Mouse (Mus musculus) embryonic stem cell, embryonic (primary cell): Measurements from ENCODE around the gene Ptprg.

Experiments
- CTCF ChIA-PET, 4 experiments: fragments of 300-600 bp in 2 of 4; fragments of 350-600 bp in 2 of 4; sonication (Branson Sonifier 250); formaldehyde crosslinking; loops; one replicate each; lab custom pipeline; 2022; ENCODE audit warnings: inconsistent platforms in 2 of 4; lab: Charles Lee
- POLR2A ChIA-PET, 4 experiments: fragments of 300-600 bp in 2 of 4; fragments of 350-600 bp in 2 of 4; sonication (Branson Sonifier 250); formaldehyde crosslinking; loops; one replicate each; lab custom pipeline; 2022; ENCODE audit warnings: antibody characterized with exemption in 4 of 4, inconsistent platforms in 1 of 4; lab: Charles Lee

Ptprg gene

DNA sequence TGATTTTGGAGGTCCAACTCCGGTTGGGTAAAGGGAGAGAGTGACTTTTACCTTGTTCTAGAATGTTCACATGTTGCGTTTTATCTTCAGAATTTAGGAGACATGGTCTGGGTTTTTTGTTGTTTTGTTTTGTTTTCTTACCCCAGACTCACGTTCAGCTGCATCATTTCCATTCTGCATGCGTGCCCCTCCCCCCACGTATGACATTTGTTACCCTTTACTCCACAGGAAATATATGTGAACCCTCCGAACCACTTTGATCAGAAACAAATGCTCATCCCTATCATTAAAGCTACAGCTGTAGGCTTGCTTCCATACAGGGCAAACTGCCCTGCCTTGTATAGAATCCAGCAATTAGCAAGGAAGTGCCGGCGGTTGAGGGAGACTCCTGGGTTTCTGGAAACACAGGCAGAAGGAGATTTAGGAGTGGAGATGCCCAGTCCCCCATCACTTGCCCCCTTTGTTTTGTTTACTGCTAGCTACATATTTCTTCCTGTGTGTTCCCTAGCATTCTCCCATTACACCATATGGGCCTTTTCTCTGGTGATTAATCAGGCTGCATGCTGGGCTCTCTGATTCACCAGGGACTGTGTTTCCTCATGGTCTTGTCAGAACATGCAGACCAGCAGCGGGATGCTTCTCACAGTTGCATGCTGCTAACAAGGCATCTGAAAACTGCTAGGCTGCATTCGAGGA is 130.2 kb downstream of the Ptprg start:
- ChIA-PET CTCF (interaction anchor here in 1 of 4 experiments (0.6 kb wide), 1 partner anchor 10 kb away, joined by 3 read pairs; no protein-coding TSS in a partner anchor), POLR2A (interaction anchor here in 2 of 4 experiments (0.6 to 5.6 kb wide), 7 partner anchors 11 to 119 kb away, joined by 3 to 21 read pairs (median 4); no protein-coding TSS in a partner anchor)

DNA sequence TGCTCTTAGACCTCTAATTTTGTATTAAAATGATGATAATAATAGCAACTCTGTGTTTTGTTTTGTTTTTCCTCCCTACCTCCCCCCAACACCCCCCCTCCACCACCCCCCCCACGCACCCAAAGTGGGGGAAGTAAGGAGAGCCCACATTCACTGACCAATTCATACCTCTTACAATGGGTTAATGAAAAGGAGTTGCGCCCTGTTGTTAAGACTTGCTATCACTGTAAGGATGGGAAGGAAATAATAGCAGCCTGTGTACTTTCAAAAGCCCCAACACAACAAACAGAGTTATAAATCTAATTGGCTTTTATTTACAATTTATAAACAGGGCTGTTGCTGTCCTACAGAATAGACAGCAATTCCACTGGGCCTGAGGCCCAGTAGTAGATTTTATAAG is 130.8 kb downstream of the Ptprg start:
- ChIA-PET CTCF (no interaction called here), POLR2A (interaction anchor here in 2 of 4 experiments (0.6 to 5.6 kb wide), 5 partner anchors 11 to 119 kb away, joined by 3 to 21 read pairs (median 4); no protein-coding TSS in a partner anchor)

- ChIA-PET POLR2A (interaction anchor here in 1 of 4 experiments (1.2 to 1.6 kb wide), 4 partner anchors 9 to 14 kb away, joined by 3 to 6 read pairs (median 4); no protein-coding TSS in a partner anchor), CTCF (no interaction called here)
Observed at GRCm38 (mm10) chr14:11687541-11687940, 134.2 kb downstream of the Ptprg start.

DNA sequence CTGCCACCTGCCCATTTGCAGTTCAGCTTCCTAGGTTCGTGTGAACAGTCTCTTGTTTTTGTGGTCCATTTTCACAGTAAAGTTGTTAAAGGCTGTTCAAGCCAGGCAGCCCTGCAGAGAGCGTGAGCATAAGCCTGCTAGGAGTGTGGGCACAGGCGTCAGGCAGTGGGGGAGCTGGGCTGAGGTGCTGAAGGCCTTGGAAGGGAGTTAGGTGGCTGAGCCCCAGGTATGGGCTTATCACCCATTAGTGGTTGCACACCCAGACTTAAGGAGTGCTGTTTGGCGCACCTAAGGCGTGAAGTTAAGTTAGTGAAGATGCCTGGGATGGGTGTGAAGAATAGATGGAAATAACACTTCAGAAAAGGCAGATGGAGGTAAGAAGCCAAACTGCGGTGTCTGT is 134.8 kb downstream of the Ptprg start:
- ChIA-PET POLR2A (interaction anchor here in 2 of 4 experiments (0.7 to 1.2 kb wide), 3 partner anchors 9 to 84 kb away, joined by 3 to 4 read pairs (median 3); no protein-coding TSS in a partner anchor), CTCF (no interaction called here)

- ChIA-PET POLR2A (interaction anchor here in 1 of 4 experiments (0.5 to 1.4 kb wide), 3 partner anchors 11 to 172 kb away, joined by 3 to 6 read pairs (median 3); no protein-coding TSS in a partner anchor), CTCF (no interaction called here)
Observed at GRCm38 (mm10) chr14:11690066-11690465, 136.7 kb downstream of the Ptprg start.

DNA sequence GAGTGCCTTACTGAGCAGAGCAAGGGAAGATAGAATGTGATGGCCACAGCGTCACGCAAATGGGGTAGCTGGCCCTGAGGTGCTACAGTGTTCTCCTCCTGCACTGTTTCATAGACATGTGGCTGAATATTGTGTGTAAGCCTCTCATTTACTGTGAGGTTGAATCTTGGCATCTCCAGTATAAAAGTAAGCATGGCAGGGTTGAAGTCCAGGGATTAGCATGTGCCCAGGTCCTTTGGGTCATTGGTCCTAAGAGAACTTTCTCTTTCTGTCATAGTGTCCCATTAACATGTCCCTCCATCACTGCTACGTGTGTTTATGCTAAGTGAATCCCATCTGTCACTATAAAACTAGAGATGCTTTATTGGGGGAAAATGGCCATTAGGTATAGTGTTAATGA is 138.2 kb downstream of the Ptprg start:
- CTCF ChIA-PET, result no interaction called here
- POLR2A ChIA-PET, result interaction anchor here in 1 of 4 experiments (0.5 to 1.4 kb wide), 4 partner anchors 41 to 131 kb away, joined by 3 to 6 read pairs (median 4); no protein-coding TSS in a partner anchor

- POLR2A ChIA-PET, result interaction anchor here in 3 of 4 experiments (0.6 to 1.7 kb wide), 10 partner anchors 11 to 174 kb away, joined by 3 to 5 read pairs (median 3); no protein-coding TSS in a partner anchor
- CTCF ChIA-PET, result no interaction called here
Observed at GRCm38 (mm10) chr14:11698880-11699279, 145.5 kb downstream of the Ptprg start.

DNA sequence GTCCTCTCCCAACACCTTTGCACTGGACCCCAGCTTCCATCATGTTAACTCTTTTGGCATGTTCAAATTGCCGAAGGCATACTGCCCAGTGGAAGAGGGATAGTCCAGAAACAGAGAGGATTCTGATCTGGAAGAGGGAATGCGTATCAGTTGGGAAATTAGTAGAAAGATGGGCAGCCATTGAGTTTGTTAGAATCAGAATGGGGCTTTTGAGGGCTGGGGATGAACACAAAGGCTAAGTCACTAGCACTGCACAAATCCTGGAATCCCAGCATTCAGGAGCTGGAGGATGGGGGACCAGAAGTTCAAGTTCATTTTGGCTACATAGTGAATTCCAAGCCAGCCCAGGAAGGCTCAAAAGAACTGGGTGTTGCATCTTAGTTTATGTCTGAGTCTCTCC is 146.3 kb downstream of the Ptprg start:
- POLR2A ChIA-PET, result interaction anchor here in 3 of 4 experiments (0.5 to 3.9 kb wide), 16 partner anchors 10 to 216 kb away, joined by 3 to 33 read pairs (median 3); no protein-coding TSS in a partner anchor
- CTCF ChIA-PET, result no interaction called here

- CTCF ChIA-PET, result interaction anchor here in 1 of 4 experiments (1.3 kb wide), 1 partner anchor 9 kb away, joined by 3 read pairs; no protein-coding TSS in a partner anchor
- POLR2A ChIA-PET, result interaction anchor here in 3 of 4 experiments (0.7 to 3.9 kb wide), 20 partner anchors 8 to 148 kb away, joined by 3 to 33 read pairs (median 4); partner anchors contain the start of gene Ptprg (in 1 of the 3)
Observed at GRCm38 (mm10) chr14:11701516-11702249, 148.4 kb downstream of the Ptprg start.

- ChIA-PET CTCF (interaction anchor here in 2 of 4 experiments (0.6 to 1.3 kb wide), 3 partner anchors 8 to 12 kb away, joined by 3 to 5 read pairs (median 4); no protein-coding TSS in a partner anchor), POLR2A (interaction anchor here in 3 of 4 experiments (0.6 to 3.9 kb wide), 16 partner anchors 8 to 402 kb away, joined by 3 to 33 read pairs (median 4); partner anchors contain the start of gene Ptprg (in 1 of the 3))
Observed at GRCm38 (mm10) chr14:11702770-11703477, 149.6 kb downstream of the Ptprg start.

GRCm38 (mm10) chr14:11704871-11705270 is 151.5 kb downstream of the Ptprg start:
- CTCF ChIA-PET, result no interaction called here
- POLR2A ChIA-PET, result interaction anchor here in 1 of 4 experiments (1.0 kb wide), 1 partner anchor 32 kb away, joined by 3 read pairs; no protein-coding TSS in a partner anchor

GRCm38 (mm10) chr14:11709352-11709751 is 156.0 kb downstream of the Ptprg start:
- POLR2A ChIA-PET, result interaction anchor here in 3 of 4 experiments (0.5 to 5.3 kb wide), 9 partner anchors 8 to 146 kb away, joined by 3 to 33 read pairs (median 3); no protein-coding TSS in a partner anchor

GRCm38 (mm10) chr14:11709798-11710197 is 156.5 kb downstream of the Ptprg start:
- ChIA-PET POLR2A (interaction anchor here in 2 of 4 experiments (0.7 to 5.3 kb wide), 10 partner anchors 8 to 146 kb away, joined by 3 to 33 read pairs (median 3); no protein-coding TSS in a partner anchor), CTCF (interaction anchor here in 2 of 4 experiments (0.6 to 0.7 kb wide), 2 partner anchors 36 to 133 kb away, joined by 3 to 6 read pairs; no protein-coding TSS in a partner anchor)

More at GRCm38 (mm10) chr14:11709352-11709751, 156.0 kb downstream of the Ptprg start:
- CTCF ChIA-PET, result interaction anchor here in 2 of 4 experiments (0.6 to 0.7 kb wide), 2 partner anchors 36 to 92 kb away, joined by 3 read pairs; no protein-coding TSS in a partner anchor

DNA sequence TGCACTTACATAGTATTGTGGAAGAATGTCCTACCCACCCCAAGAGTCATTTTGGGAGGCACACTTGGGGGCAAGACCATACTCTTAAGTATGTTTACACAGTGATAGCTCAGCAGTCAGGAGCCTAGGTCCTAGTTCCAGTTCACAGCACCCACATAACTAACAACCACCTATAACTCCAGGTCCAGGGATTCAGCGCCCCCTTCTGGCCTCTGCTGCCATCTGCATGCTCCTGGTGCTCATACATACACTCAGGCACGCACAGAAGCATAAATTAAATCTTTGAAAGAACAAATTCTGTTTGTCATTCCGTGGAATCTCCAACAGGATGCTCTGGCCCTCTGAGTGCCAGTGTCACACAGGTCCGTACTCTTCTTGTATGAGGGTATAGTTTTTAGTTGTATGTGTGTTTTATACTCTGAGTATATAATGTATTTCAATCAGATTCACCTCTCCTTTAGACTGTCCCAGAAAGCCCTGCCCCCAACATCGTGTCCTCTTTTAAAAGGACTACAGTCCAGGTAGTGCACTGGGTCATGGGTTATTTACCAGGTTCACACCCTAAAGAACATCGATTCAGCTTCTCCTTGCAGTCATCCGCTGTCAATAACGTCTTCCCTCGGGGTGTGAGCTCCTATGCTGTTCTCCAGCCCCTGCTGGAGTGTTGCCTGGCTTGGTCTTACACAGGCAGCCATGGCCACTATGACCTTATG is 157.2 kb downstream of the Ptprg start:
- CTCF ChIA-PET, result interaction anchor here in 3 of 4 experiments (0.6 to 0.8 kb wide), 3 partner anchors 8 to 134 kb away, joined by 3 to 6 read pairs (median 3); no protein-coding TSS in a partner anchor
- POLR2A ChIA-PET, result interaction anchor here in 1 of 4 experiments (0.7 to 5.3 kb wide), 9 partner anchors 9 to 157 kb away, joined by 3 to 33 read pairs (median 4); no protein-coding TSS in a partner anchor

DNA sequence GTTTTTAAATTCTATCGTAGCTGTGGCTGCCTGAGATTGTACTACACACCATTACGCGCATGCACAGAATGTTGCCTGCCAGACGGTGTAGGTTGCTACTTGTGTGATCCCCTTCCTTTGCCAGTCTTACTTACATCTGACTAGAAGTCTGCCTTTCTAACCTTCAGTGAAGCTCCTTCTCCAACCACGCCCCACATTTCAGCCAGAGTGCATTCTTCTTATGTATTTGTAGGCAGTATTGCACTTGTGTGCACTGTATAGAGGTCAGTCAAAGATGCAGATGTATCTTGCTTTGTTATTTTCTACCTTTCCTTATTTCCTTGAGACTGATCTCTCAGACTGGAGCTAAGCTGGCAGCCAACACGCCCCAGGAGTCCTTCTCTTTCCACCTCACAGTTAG is 158.8 kb downstream of the Ptprg start:
- ChIA-PET CTCF (interaction anchor here in 3 of 4 experiments (0.6 to 1.7 kb wide), 3 partner anchors 9 to 986 kb away, joined by 3 to 5 read pairs (median 5); no protein-coding TSS in a partner anchor), POLR2A (interaction anchor here in 3 of 4 experiments (1.0 to 5.3 kb wide), 15 partner anchors 9 to 158 kb away, joined by 3 to 33 read pairs (median 4); no protein-coding TSS in a partner anchor)

- CTCF ChIA-PET, result no interaction called here
- POLR2A ChIA-PET, result interaction anchor here in 1 of 4 experiments (0.9 to 1.0 kb wide), 3 partner anchors 15 to 36 kb away, joined by 3 to 4 read pairs (median 3); no protein-coding TSS in a partner anchor
Observed at GRCm38 (mm10) chr14:11716230-11716629, 162.9 kb downstream of the Ptprg start.
